In genomic region chr6:30510291-30510690, GRCm38 (mm10) we compare ENCODE assay signal across 8 mouse cellular contexts. TPM values are rescaled to one million over a fixed set of nuclear protein-coding genes. Genes with fewer than 3 reads are reported as not detected.
DNase-seq lines count a peak whose midpoint lies in the region; ATAC-seq and TF ChIP-seq lines count a peak whose summit lies in the region.

No protein-coding gene starts in this region.

- H3K27me3 ChIP-seq in heart, embryonic 15.5 days = no peaks in the 10 kb centered on the region
- H3K27me3 ChIP-seq in liver, embryonic 12.5 days (replicated peaks) = no peaks in the 10 kb centered on the region; the same call in 1 of the 2 replicates

- no peak for TF ChIP-seq CTCF in layer of hippocampus, adult 2 months (conservative IDR thresholded peaks at IDR 0.05)

- H3K4me2 ChIP-seq in heart, embryonic 15.5 days = peak overlapping the region; percentile 72
- H3K4me2 ChIP-seq in liver, embryonic 12.5 days = peak overlapping the region; percentile 77

- no peak for DNase-seq in layer of hippocampus, adult 2 months (ENCODE audit: low spot score in 2 of 2)
- no peak for DNase-seq in layer of hippocampus, adult 9-11 months
- peak; percentile 29 for DNase-seq in cerebellum, adult 9-10 months
- DNase-seq in testis, postnatal 14 days (ENCODE audit: low spot score) = peak; percentile 22
- DNase-seq in retina, postnatal 1 day = no peak
- DNase-seq in gastrocnemius, postnatal 36 days = no peak

- no peaks in the 10 kb centered on the region for H3K9me3 ChIP-seq in heart, embryonic 15.5 days (replicated peaks)
- H3K9me3 ChIP-seq in liver, embryonic 12.5 days (replicated peaks) = no peaks in the 10 kb centered on the region

- H3K4me1 ChIP-seq in heart, embryonic 15.5 days (replicated peaks) = peaks cover 16% of the 10 kb centered on the region
- H3K4me1 ChIP-seq in liver, embryonic 12.5 days = peaks cover 27% of the 10 kb centered on the region

- no peak overlapping the region for H3K9ac ChIP-seq in heart, embryonic 15.5 days
- peak overlapping the region; percentile 32; the same call in 1 of the 2 replicates for H3K9ac ChIP-seq in liver, embryonic 12.5 days

- H3K36me3 ChIP-seq in heart, embryonic 15.5 days = peaks cover 16% of the 10 kb centered on the region; the same call in 1 of the 2 replicates
- peaks cover 28% of the 10 kb centered on the region for H3K36me3 ChIP-seq in liver, embryonic 12.5 days

- intact Hi-C loops in gastrocnemius, postnatal 36 days (cut with DNase I) = no loop called here

- H3K27ac ChIP-seq in layer of hippocampus, adult 2 months = peak overlapping the region; percentile 92
- H3K27ac ChIP-seq in heart, embryonic 15.5 days = peak overlapping the region; percentile 85
- peak overlapping the region; percentile 90 for H3K27ac ChIP-seq in liver, embryonic 12.5 days

- WGBS in heart, embryonic 15.5 days = 77% methylated on average over 5 of the region's 5 CpGs
- WGBS in liver, embryonic 12.5 days (ENCODE audit: insufficient replicate concordance) = 72% methylated on average over 5 of the region's 5 CpGs

- ATAC-seq in heart, embryonic 15.5 days (replicated peaks; ENCODE audit: insufficient number of reproducible peaks, insufficient read depth, low FRiP score, low read depth) = no peak; the same call in 1 of the 2 replicates
- no peak for ATAC-seq in liver, embryonic 12.5 days

- peak overlapping the region; percentile 78; the same call in 1 of the 2 replicates for H3K4me3 ChIP-seq in layer of hippocampus, adult 2 months
- H3K4me3 ChIP-seq in heart, embryonic 15.5 days = no peak overlapping the region
- peak overlapping the region; percentile 81; the same call in 1 of the 2 replicates for H3K4me3 ChIP-seq in liver, embryonic 12.5 days

RNA-seq across cellular contexts. Expression of gene Ssmem1, which starts 0.6 kb away (rescaled TPM):
- 1 to 10 TPM in 1 of 2 experiments, under 1 TPM in 1; 0.32 to 1.3 TPM for total RNA-seq in layer of hippocampus, adult 2 months (2021)
- polyA plus RNA-seq in heart, embryonic 15.5 days (2015; fragmentation: Nextera tagmentation; extraction: Ambion mirVana) = 0.14 TPM in 1 of 2 replicates, not detected in the other
- 0.14 and 0.23 TPM in 2 replicates for polyA plus RNA-seq in liver, embryonic 12.5 days (2016; fragmentation: Nextera tagmentation; extraction: Ambion mirVana)
- total RNA-seq in gastrocnemius, postnatal 36 days (2021) = under 1 TPM; 0.23 to 0.25 TPM

RNA-seq across cellular contexts. Expression of gene Tmem209, which starts 0.7 kb away (rescaled TPM):
- 10 to 100 TPM; 19.5 to 23.0 TPM for total RNA-seq in layer of hippocampus, adult 2 months (2021)
- polyA plus RNA-seq in heart, embryonic 15.5 days (2015; fragmentation: Nextera tagmentation; extraction: Ambion mirVana) = 19.8 and 26.5 TPM in 2 replicates
- 29.2 and 30.9 TPM in 2 replicates for polyA plus RNA-seq in liver, embryonic 12.5 days (2016; fragmentation: Nextera tagmentation; extraction: Ambion mirVana)
- total RNA-seq in gastrocnemius, postnatal 36 days (2021) = 10 to 100 TPM in 1 of 2 experiments, 1 to 10 TPM in 1; 6.7 to 10.2 TPM

RNA-seq across cellular contexts. Expression of gene Cpa2, which starts 31.1 kb away (rescaled TPM):
- under 1 TPM in 1 of 2 experiments, not detected in 1; 0.64 TPM for total RNA-seq in layer of hippocampus, adult 2 months (2021)
- polyA plus RNA-seq in heart, embryonic 15.5 days (2015; fragmentation: Nextera tagmentation; extraction: Ambion mirVana) = 2.1 and 3.9 TPM in 2 replicates
- polyA plus RNA-seq in liver, embryonic 12.5 days (2016; fragmentation: Nextera tagmentation; extraction: Ambion mirVana) = 0.77 and 1.2 TPM in 2 replicates
- total RNA-seq in gastrocnemius, postnatal 36 days (2021) = not detected

RNA-seq across cellular contexts. Expression of gene Cpa4, which starts 57.9 kb away (rescaled TPM):
- not detected for total RNA-seq in layer of hippocampus, adult 2 months (2021)
- polyA plus RNA-seq in heart, embryonic 15.5 days (2015; fragmentation: Nextera tagmentation; extraction: Ambion mirVana) = 1.6 and 2.4 TPM in 2 replicates
- 0.12 and 0.35 TPM in 2 replicates for polyA plus RNA-seq in liver, embryonic 12.5 days (2016; fragmentation: Nextera tagmentation; extraction: Ambion mirVana)
- not detected for total RNA-seq in gastrocnemius, postnatal 36 days (2021)

Comparison
In these comparisons a context has a peak if more than half of its experiments do, and no peak if none do; other contexts are left out.
1. DNase-seq: peak in cerebellum, adult 9-10 months (single experiment) and testis, postnatal 14 days (single experiment); none in layer of hippocampus, adult 2 months (0 of 2), layer of hippocampus, adult 9-11 months (single experiment), retina, postnatal 1 day (single experiment) and gastrocnemius, postnatal 36 days (0 of 2).
2. Peak in every context shown above with its lines, with median percentiles within 50 percentile points of each other: H3K27ac ChIP-seq.